Mouse (Mus musculus): Measurements from ENCODE around the gene Smad6. TPM values are rescaled to one million over a fixed set of nuclear protein-coding genes. Genes with fewer than 3 reads are reported as not detected.
A peak's percentile ranks its signal among the peaks of the same experiment; 100 is the strongest.

The Smad6 gene
- polyA plus RNA-seq, 1 experiment from 2014 or later = 13.4 TPM

- DNase-seq (ENCODE audit: low spot score) (no peak), ATAC-seq (no peak)
- no peak overlapping the region for H3K4me3 ChIP-seq (ENCODE audit: low read depth, low read length)
- H3K9me3 ChIP-seq (ENCODE audit: low read length) = no peaks in the 10 kb centered on the region
- H3K9ac ChIP-seq (replicated peaks; ENCODE audit: low read depth) = no peak overlapping the region
- H3K27ac ChIP-seq (ENCODE audit: low read length) = no peak overlapping the region
- TF ChIP-seq EP300 (IDR thresholded peaks at IDR 0.05) = no peak
- no peak for TF ChIP-seq CTCF (IDR thresholded peaks at IDR 0.05)
- WGBS = 63% methylated on average over 2 of the region's 2 CpGs
- peaks cover 33% of the 10 kb centered on the region for H3K4me1 ChIP-seq (ENCODE audit: insufficient read depth, low read depth, low read length)
- no peaks in the 10 kb centered on the region for H3K27me3 ChIP-seq (replicated peaks; ENCODE audit: insufficient read depth, low read length)
- no peaks in the 10 kb centered on the region for H3K36me3 ChIP-seq (ENCODE audit: insufficient read depth, low read length)
- H3K4me2 ChIP-seq (replicated peaks; ENCODE audit: low read depth, low read length) = no peak overlapping the region
Observed at GRCm38 (mm10) chr9:63979275-63979674, 42.6 kb downstream of the Smad6 start.

- 47% methylated on average over 7 of the region's 7 CpGs for WGBS
- ATAC-seq (no peak), DNase-seq (ENCODE audit: low spot score) (no peak)
- TF ChIP-seq EP300 (IDR thresholded peaks at IDR 0.05) (no peak), CTCF (IDR thresholded peaks at IDR 0.05) (no peak)
- Histone ChIP-seq H3K4me2 (replicated peaks; ENCODE audit: low read depth, low read length) (no peak overlapping the region), H3K36me3 (ENCODE audit: insufficient read depth, low read length) (no peaks in the 10 kb centered on the region), H3K27ac (ENCODE audit: low read length) (no peak overlapping the region), H3K4me3 (ENCODE audit: low read depth, low read length) (no peak overlapping the region), H3K4me1 (ENCODE audit: insufficient read depth, low read depth, low read length) (peaks cover 29% of the 10 kb centered on the region), H3K9me3 (ENCODE audit: low read length) (no peaks in the 10 kb centered on the region), H3K9ac (replicated peaks; ENCODE audit: low read depth) (no peak overlapping the region), H3K27me3 (replicated peaks; ENCODE audit: insufficient read depth, low read length) (no peaks in the 10 kb centered on the region)
Observed at GRCm38 (mm10) chr9:63978682-63979081, 43.2 kb downstream of the Smad6 start.

- ATAC-seq (no peak), DNase-seq (ENCODE audit: low spot score) (no peak)
- Histone ChIP-seq H3K9me3 (ENCODE audit: low read length) (no peaks in the 10 kb centered on the region), H3K9ac (replicated peaks; ENCODE audit: low read depth) (no peak overlapping the region), H3K4me1 (ENCODE audit: insufficient read depth, low read depth, low read length) (peaks cover 24% of the 10 kb centered on the region), H3K4me3 (ENCODE audit: low read depth, low read length) (no peak overlapping the region), H3K27ac (ENCODE audit: low read length) (no peak overlapping the region), H3K27me3 (replicated peaks; ENCODE audit: insufficient read depth, low read length) (no peaks in the 10 kb centered on the region), H3K36me3 (ENCODE audit: insufficient read depth, low read length) (no peaks in the 10 kb centered on the region), H3K4me2 (replicated peaks; ENCODE audit: low read depth, low read length) (no peak overlapping the region)
- whole genome bisulfite sequencing = 50% methylated on average over 11 of the region's 11 CpGs
- TF ChIP-seq EP300 (IDR thresholded peaks at IDR 0.05) = no peak
- 0 out of 2 replicates have a peak, but pooled peaks have one; percentile 8 for TF ChIP-seq CTCF (IDR thresholded peaks at IDR 0.05)
Observed at GRCm38 (mm10) chr9:63975996-63976395, 45.9 kb downstream of the Smad6 start.

- Histone ChIP-seq H3K4me2 (replicated peaks; ENCODE audit: low read depth, low read length) (no peak overlapping the region), H3K4me3 (ENCODE audit: low read depth, low read length) (no peak overlapping the region), H3K4me1 (ENCODE audit: insufficient read depth, low read depth, low read length) (peaks cover 26% of the 10 kb centered on the region), H3K36me3 (ENCODE audit: insufficient read depth, low read length) (no peaks in the 10 kb centered on the region), H3K27me3 (replicated peaks; ENCODE audit: insufficient read depth, low read length) (no peaks in the 10 kb centered on the region), H3K27ac (ENCODE audit: low read length) (peak overlapping the region; percentile 51), H3K9ac (replicated peaks; ENCODE audit: low read depth) (no peak overlapping the region), H3K9me3 (ENCODE audit: low read length) (no peaks in the 10 kb centered on the region)
- WGBS = 47% methylated on average over 13 of the region's 13 CpGs
- TF ChIP-seq EP300 (IDR thresholded peaks at IDR 0.05) (no peak), CTCF (IDR thresholded peaks at IDR 0.05) (no peak)
- no peak for ATAC-seq
- DNase-seq (ENCODE audit: low spot score) = no peak
Observed at GRCm38 (mm10) chr9:63974258-63975023, 47.4 kb downstream of the Smad6 start.

GRCm38 (mm10) chr9:63973662-63974190 is 48.1 kb downstream of the Smad6 start:
- 46% methylated on average over 14 of the region's 14 CpGs for WGBS
- Histone ChIP-seq H3K4me3 (ENCODE audit: low read depth, low read length) (no peak overlapping the region), H3K27me3 (replicated peaks; ENCODE audit: insufficient read depth, low read length) (no peaks in the 10 kb centered on the region), H3K9me3 (ENCODE audit: low read length) (no peaks in the 10 kb centered on the region), H3K36me3 (ENCODE audit: insufficient read depth, low read length) (no peaks in the 10 kb centered on the region), H3K9ac (replicated peaks; ENCODE audit: low read depth) (no peak overlapping the region), H3K4me2 (replicated peaks; ENCODE audit: low read depth, low read length) (no peak overlapping the region), H3K4me1 (ENCODE audit: insufficient read depth, low read depth, low read length) (peaks cover 30% of the 10 kb centered on the region), H3K27ac (ENCODE audit: low read length) (peak overlapping the region; percentile 69)
- DNase-seq (ENCODE audit: low spot score) (no peak), ATAC-seq (no peak)
- TF ChIP-seq CTCF (IDR thresholded peaks at IDR 0.05) (no peak), EP300 (IDR thresholded peaks at IDR 0.05) (no peak)

GRCm38 (mm10) chr9:63972576-63973290 is 49.1 kb downstream of the Smad6 start:
- H3K27ac ChIP-seq (ENCODE audit: low read length) = peak overlapping the region; percentile 69; the same call in 1 of the 2 replicates
- H3K4me1 ChIP-seq (ENCODE audit: insufficient read depth, low read depth, low read length) = peaks cover 38% of the 10 kb centered on the region
- DNase-seq (ENCODE audit: low spot score) (no peak), ATAC-seq (no peak)
- H3K9ac ChIP-seq (replicated peaks; ENCODE audit: low read depth) = no peak overlapping the region
- no peaks in the 10 kb centered on the region for H3K9me3 ChIP-seq (ENCODE audit: low read length)
- WGBS = 89% methylated on average over 11 of the region's 11 CpGs
- H3K4me3 ChIP-seq (ENCODE audit: low read depth, low read length) = no peak overlapping the region
- TF ChIP-seq CTCF (IDR thresholded peaks at IDR 0.05) (no peak), EP300 (IDR thresholded peaks at IDR 0.05) (no peak)
- H3K27me3 ChIP-seq (replicated peaks; ENCODE audit: insufficient read depth, low read length) = no peaks in the 10 kb centered on the region
- no peaks in the 10 kb centered on the region for H3K36me3 ChIP-seq (ENCODE audit: insufficient read depth, low read length)
- no peak overlapping the region for H3K4me2 ChIP-seq (replicated peaks; ENCODE audit: low read depth, low read length)

Data from lung, postnatal 0 days (tissue).